Mouse (Mus musculus): ENCODE results near the gene Ajm1. TPM values are rescaled to one million over a fixed set of nuclear protein-coding genes. Genes with fewer than 3 reads are reported as not detected.

Gene Ajm1
- polyA plus RNA-seq, 1 experiment from 2014 or later = 11.4 TPM

DNA sequence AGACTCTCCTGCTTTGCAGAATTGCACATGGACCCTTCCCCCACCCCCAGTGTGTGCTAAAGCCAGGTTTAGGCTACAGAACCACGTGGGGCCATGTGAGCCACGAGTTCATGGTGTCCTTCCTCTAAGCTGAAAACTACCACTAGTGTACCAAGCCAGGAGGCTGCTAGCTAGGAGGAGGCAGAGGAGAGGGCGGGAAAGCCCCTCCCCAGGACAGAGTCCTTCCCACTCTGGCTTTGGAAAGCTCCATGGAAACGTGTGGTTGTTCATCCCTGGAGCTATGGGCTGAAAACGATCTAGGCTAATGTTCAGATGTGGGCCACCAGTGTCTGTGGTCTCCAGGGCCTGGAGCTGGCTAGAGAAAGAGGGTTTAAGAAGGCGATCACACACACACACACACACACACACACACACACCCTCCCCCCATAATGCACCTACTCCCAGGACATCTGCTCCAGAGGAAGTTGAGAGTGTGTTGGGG, 896 bp downstream of the Ajm1 start:
- Histone ChIP-seq H3K27me3 (ENCODE audit: control insufficient read depth, insufficient read depth, low read depth, low read length) (peaks cover 49% of the 10 kb centered on the region), H3K36me3 (ENCODE audit: control insufficient read depth, insufficient read depth, low read length) (peaks cover 27% of the 10 kb centered on the region; the same call in 1 of the 2 replicates), H3K27ac (ENCODE audit: low read length) (no peak overlapping the region), H3K4me2 (ENCODE audit: low read length) (peak overlapping the region; percentile 70), H3K9ac (ENCODE audit: low read depth, low read length) (peak overlapping the region; percentile 78), H3K9me3 (replicated peaks; ENCODE audit: control insufficient read depth, low read length, poor library complexity, severe bottlenecking) (no peaks in the 10 kb centered on the region), H3K4me3 (ENCODE audit: low read depth, low read length) (peak overlapping the region; percentile 53), H3K4me1 (ENCODE audit: control insufficient read depth, insufficient read depth, low read length) (peaks cover 45% of the 10 kb centered on the region)
- no peak for ATAC-seq
- WGBS = 38% methylated on average over 6 of the region's 6 CpGs

DNA sequence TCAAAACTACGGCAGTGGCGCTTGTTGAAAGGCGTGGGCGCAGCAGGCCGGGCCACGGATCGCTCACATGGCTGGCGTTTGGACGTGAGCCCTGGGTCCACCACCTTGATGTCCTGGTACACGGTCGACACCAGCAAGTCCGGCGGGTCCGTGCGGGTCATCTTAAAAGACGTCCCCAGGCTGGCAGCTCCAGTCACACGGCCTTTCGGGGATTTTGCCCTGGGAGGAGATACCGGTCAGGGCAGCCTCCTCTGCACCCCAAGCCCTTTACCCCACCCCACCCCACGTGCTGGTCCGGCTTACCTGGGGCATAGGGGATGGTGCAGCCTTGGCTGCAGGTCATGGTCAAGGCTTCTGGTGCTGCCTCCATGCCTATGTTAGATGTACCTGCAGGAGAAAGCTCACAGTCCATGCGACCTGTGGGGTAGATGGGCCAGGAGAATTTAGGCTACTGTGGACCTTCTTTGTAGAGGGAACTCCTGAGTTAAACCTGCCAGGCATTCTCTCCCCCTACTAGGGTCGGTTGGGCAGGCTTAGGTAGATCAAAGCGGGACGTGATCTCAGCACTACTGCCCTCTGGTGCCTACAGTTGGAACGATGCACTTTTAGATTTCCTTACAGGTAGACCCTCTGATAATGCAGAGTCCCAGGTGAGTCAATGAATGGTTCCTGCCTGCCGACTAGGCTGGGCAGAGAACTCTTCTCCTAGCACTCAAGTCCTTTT, 1.7 kb downstream of the Ajm1 start:
- H3K27ac ChIP-seq (ENCODE audit: low read length) = no peak overlapping the region
- peaks cover 50% of the 10 kb centered on the region for H3K4me1 ChIP-seq (ENCODE audit: control insufficient read depth, insufficient read depth, low read length)
- H3K36me3 ChIP-seq (ENCODE audit: control insufficient read depth, insufficient read depth, low read length) = peaks cover 21% of the 10 kb centered on the region; the same call in 1 of the 2 replicates
- no peak overlapping the region for H3K9ac ChIP-seq (ENCODE audit: low read depth, low read length)
- peak overlapping the region; percentile 3 for H3K4me3 ChIP-seq (ENCODE audit: low read depth, low read length)
- peak overlapping the region; percentile 70; the same call in 1 of the 2 replicates for H3K4me2 ChIP-seq (ENCODE audit: low read length)
- no peaks in the 10 kb centered on the region for H3K9me3 ChIP-seq (replicated peaks; ENCODE audit: control insufficient read depth, low read length, poor library complexity, severe bottlenecking)
- no peak for ATAC-seq
- H3K27me3 ChIP-seq (ENCODE audit: control insufficient read depth, insufficient read depth, low read depth, low read length) = peaks cover 49% of the 10 kb centered on the region
- 14% methylated on average over 27 of the region's 27 CpGs for WGBS

DNA sequence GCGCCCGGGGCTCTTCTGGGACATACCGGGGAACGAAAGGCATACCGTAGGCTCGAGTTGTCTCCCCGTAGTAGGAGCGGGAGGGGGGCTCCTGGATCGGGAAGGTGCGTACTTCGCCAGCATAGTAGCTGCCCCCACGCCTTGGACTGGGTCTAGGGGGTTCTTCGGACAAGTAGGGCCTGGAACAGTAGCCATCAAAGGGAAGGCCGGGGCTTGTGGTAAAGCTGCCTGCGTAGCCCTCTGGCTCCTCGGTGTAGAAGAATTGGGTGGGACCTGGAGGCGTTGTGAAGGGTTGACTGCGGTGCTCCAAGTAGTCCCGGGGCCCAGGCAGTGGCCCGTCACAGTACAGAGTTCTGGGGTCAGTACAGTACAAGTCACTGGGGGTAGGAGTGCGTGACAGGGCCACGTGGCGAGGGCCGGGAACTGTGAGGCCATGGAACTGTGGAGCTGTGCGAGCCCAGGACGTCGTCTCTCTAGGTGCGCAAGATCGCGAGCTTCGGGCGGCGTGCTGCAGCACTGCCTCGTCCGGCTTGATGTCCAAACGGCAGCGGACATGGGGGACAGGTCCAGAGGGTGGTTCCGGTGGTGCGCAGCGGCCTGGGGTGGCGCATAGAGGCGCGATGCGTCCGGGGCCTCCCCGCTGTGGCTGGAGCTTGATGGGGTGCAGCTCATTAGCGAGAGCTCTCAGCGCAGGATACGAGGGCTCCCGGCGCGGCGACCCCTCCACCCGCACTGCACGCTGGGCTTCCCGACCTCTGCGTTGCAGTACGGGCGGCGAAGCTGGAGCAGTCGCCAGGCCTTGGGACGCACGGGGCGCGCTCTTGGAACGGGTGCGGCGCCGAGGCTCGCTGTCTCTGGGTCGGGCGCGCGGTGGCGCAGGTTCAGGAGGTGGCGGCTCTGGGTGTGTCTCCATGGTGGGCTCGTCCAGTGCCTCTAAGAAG, 2.5 kb downstream of the Ajm1 start:
- Histone ChIP-seq H3K27ac (ENCODE audit: low read length) (no peak overlapping the region), H3K4me3 (ENCODE audit: low read depth, low read length) (peak overlapping the region; percentile 3), H3K9ac (ENCODE audit: low read depth, low read length) (no peak overlapping the region), H3K4me2 (ENCODE audit: low read length) (peak overlapping the region; percentile 8; the same call in 1 of the 2 replicates), H3K4me1 (ENCODE audit: control insufficient read depth, insufficient read depth, low read length) (peaks cover 52% of the 10 kb centered on the region), H3K9me3 (replicated peaks; ENCODE audit: control insufficient read depth, low read length, poor library complexity, severe bottlenecking) (no peaks in the 10 kb centered on the region), H3K27me3 (ENCODE audit: control insufficient read depth, insufficient read depth, low read depth, low read length) (peaks cover 49% of the 10 kb centered on the region), H3K36me3 (ENCODE audit: control insufficient read depth, insufficient read depth, low read length) (peaks cover 18% of the 10 kb centered on the region; the same call in 1 of the 2 replicates)
- no peak for ATAC-seq
- 12% methylated on average over 75 of the region's 77 CpGs for WGBS

DNA sequence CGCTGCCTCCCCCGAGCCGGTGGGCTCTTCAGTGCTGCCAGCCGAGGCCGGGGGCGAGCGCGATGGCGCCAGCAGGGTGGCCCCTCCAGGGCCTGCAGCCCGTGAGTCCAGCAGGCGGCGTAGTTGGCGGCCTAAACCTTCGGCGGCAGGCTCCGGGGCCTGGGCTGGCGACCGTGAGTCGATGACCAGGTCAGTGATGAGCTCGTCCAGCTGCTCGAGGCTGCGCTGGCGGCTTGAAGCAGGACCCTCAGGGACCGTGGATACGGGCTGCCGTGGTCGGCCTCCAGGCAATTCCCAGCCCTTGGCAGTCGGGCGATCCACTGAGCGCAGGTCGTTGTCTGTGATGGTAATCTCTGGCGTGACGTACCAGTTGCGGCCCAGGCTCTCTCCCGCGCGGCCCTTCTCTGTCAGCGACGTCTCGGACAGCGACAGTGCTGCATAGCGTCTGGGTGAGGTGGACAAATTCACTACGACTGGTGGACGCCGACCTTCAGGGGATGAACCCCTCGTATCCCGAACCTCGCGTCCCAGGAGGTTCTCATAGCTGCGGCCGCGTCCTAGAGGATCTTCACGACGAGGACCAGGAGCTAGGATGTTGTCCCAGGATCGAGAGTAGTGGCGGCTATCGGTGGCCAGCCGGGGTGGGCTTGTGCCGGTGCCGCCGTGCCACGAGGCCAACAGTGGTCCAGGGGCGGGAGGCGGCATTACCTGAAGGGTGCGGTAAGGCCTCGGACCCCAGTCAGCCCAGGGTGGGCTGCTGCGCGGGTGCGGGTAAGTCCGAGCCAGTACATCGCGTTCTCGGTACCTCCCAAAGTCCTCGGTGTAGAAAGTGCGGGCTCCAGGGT, 3.4 kb downstream of the Ajm1 start:
- Histone ChIP-seq H3K9ac (ENCODE audit: low read depth, low read length) (no peak overlapping the region), H3K9me3 (replicated peaks; ENCODE audit: control insufficient read depth, low read length, poor library complexity, severe bottlenecking) (no peaks in the 10 kb centered on the region), H3K36me3 (ENCODE audit: control insufficient read depth, insufficient read depth, low read length) (peaks cover 17% of the 10 kb centered on the region; the same call in 1 of the 2 replicates), H3K4me1 (ENCODE audit: control insufficient read depth, insufficient read depth, low read length) (peaks cover 60% of the 10 kb centered on the region), H3K27me3 (ENCODE audit: control insufficient read depth, insufficient read depth, low read depth, low read length) (peaks cover 49% of the 10 kb centered on the region), H3K4me3 (ENCODE audit: low read depth, low read length) (peak overlapping the region; percentile 4), H3K4me2 (ENCODE audit: low read length) (peak overlapping the region; percentile 27), H3K27ac (ENCODE audit: low read length) (no peak overlapping the region)
- no peak for ATAC-seq
- WGBS = 12% methylated on average over 75 of the region's 75 CpGs

DNA sequence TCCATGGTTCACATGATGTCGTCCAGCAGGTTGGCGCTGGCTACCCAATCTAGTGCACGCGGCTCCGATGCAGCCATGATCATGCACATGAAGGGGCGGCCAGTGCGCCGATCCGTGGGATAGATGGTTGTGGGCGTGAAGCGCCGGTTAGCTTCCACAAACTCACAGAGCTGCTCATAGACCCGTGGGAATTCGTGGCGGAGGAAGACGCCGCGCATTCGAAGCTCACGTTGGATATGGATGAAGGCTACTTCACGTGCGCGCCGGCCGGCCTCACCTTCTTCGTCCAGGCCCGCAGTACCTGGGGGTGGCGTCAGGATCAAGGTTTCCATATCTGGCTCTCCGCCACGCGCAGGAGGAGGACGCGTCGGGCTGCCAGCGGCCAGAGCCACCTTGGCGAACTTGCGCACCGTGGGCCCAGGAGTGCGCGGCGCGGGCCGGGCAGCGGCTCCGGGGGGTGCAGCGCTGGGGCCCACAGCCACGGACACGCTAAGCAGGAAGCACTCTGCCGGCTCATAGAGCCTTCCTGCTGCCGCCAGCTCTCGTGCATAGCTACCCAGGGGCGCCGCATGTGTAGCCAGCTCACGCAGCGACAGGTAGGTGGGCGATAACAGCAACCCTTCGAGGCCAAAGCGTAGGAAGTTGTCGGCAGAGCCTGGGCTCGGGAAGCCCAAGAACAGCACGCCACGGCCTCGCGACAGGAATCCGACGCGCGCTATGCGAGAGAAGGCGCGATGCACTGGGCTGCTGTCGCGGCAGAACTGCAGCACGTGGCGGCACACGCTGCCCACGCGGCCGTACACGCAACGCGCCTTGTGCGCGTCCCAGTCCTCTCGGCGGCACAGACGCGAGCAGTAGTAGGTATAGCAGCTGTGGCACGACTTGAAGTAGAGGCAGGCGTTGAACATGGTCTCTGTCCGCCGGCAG, 4.3 kb downstream of the Ajm1 start:
- 18% methylated on average over 92 of the region's 92 CpGs for WGBS
- Histone ChIP-seq H3K27me3 (ENCODE audit: control insufficient read depth, insufficient read depth, low read depth, low read length) (peaks cover 49% of the 10 kb centered on the region), H3K4me2 (ENCODE audit: low read length) (peak overlapping the region; percentile 27; the same call in 1 of the 2 replicates), H3K36me3 (ENCODE audit: control insufficient read depth, insufficient read depth, low read length) (peaks cover 17% of the 10 kb centered on the region; the same call in 1 of the 2 replicates), H3K9me3 (replicated peaks; ENCODE audit: control insufficient read depth, low read length, poor library complexity, severe bottlenecking) (no peaks in the 10 kb centered on the region), H3K4me1 (ENCODE audit: control insufficient read depth, insufficient read depth, low read length) (peaks cover 55% of the 10 kb centered on the region), H3K27ac (ENCODE audit: low read length) (no peak overlapping the region), H3K9ac (ENCODE audit: low read depth, low read length) (no peak overlapping the region), H3K4me3 (ENCODE audit: low read depth, low read length) (peak overlapping the region; percentile 14; the same call in 1 of the 2 replicates)
- ATAC-seq = no peak

DNA sequence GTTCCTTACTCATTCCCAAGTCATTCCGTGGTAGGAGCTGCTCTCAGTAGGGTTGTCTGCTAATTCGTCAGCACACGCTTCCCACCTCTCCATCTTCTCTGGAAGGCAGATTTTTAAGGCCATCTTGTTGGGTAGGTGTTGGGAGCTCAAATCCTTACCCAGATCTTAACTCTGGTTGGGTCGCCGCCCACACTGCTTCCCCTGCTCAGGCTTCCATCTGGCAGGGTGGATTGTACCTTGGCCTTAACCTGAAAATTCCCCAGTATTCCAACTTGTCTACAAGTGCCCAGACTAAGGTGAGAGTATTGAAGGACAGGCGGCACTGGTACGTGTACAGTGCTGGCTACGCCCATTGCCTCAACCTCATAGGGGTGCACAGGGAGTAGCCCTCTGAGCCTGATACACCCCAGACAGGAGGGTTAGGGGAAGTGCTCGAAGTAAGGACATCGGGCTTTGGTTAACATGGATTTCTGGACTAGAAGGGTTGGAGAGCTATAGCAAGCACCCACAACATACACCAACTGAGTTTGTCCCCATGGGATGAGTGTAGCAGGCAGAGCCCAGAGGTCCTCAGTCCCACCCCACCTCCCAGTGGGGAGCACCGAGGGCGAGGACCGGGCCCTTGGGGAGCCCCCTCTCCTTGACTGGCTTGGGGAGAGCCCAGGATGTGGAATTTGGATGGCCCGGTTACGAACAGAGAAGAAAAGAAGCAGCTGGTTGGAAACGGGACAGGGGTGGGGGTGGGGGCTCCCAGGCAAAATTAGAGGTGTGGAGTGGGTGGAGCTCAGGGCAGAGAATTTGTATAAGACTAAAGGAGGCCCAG, 5.3 kb downstream of the Ajm1 start:
- no peak overlapping the region for H3K4me3 ChIP-seq (ENCODE audit: low read depth, low read length)
- H3K36me3 ChIP-seq (ENCODE audit: control insufficient read depth, insufficient read depth, low read length) = peaks cover 17% of the 10 kb centered on the region; the same call in 1 of the 2 replicates
- ATAC-seq = no peak
- no peak overlapping the region for H3K27ac ChIP-seq (ENCODE audit: low read length)
- H3K9me3 ChIP-seq (replicated peaks; ENCODE audit: control insufficient read depth, low read length, poor library complexity, severe bottlenecking) = no peaks in the 10 kb centered on the region
- WGBS = 69% methylated on average over 16 of the region's 16 CpGs
- H3K4me1 ChIP-seq (ENCODE audit: control insufficient read depth, insufficient read depth, low read length) = peaks cover 49% of the 10 kb centered on the region
- H3K4me2 ChIP-seq (ENCODE audit: low read length) = no peak overlapping the region; the same call in 1 of the 2 replicates
- 0 out of 2 replicates have a peak overlapping the region, but pooled peaks have one; percentile 74 for H3K9ac ChIP-seq (ENCODE audit: low read depth, low read length)
- H3K27me3 ChIP-seq (ENCODE audit: control insufficient read depth, insufficient read depth, low read depth, low read length) = peaks cover 49% of the 10 kb centered on the region

DNA sequence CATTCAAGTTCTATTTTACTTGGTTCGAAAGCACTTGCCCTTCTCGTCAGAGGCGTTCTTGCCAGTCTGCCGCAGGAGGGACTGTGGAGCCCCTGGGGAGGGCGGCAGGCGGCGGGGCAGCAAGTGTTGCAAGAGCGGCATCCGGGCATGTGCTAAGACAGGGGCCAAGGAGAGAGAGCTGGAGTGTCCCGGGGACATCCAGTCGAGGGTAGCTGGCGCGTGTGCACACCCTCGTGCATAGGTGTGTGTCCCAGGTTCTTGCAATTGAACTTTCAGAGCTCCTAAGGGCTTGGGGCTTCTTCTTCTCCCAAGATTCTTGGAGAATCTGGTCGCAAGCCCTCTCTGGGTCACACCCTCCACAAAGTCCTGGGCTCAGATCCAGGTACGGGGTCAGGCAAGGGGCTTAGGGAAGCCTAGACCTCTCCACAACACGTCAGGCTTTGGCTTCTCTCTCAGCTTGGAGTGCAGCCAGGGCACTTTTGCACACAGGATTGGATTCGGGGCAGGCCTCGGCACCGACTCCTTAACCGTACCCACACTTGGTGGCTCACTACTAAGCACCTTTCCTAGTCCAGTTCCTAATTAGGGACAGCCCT, 6.0 kb downstream of the Ajm1 start:
- Histone ChIP-seq H3K27me3 (ENCODE audit: control insufficient read depth, insufficient read depth, low read depth, low read length) (peaks cover 47% of the 10 kb centered on the region), H3K4me1 (ENCODE audit: control insufficient read depth, insufficient read depth, low read length) (peaks cover 43% of the 10 kb centered on the region)

More for the DNA sequence above, 6.0 kb downstream of the Ajm1 start:
- ATAC-seq = no peak
- no peaks in the 10 kb centered on the region for H3K9me3 ChIP-seq (replicated peaks; ENCODE audit: control insufficient read depth, low read length, poor library complexity, severe bottlenecking)
- 16% methylated on average over 20 of the region's 21 CpGs for WGBS
- H3K4me3 ChIP-seq (ENCODE audit: low read depth, low read length) = peak overlapping the region; percentile 52
- peak overlapping the region; percentile 93 for H3K27ac ChIP-seq (ENCODE audit: low read length)
- peak overlapping the region; percentile 74 for H3K9ac ChIP-seq (ENCODE audit: low read depth, low read length)
- peaks cover 17% of the 10 kb centered on the region; the same call in 1 of the 2 replicates for H3K36me3 ChIP-seq (ENCODE audit: control insufficient read depth, insufficient read depth, low read length)
- peak overlapping the region; percentile 96 for H3K4me2 ChIP-seq (ENCODE audit: low read length)
